Mouse (Mus musculus): ENCODE data around the gene Mthfd1l. TPM values are rescaled to one million over a fixed set of nuclear protein-coding genes. Genes with fewer than 3 reads are reported as not detected.

Gene Mthfd1l
- total and polyA plus RNA-seq, 2 experiments from 2014 or later = 2.8 to 3.0 TPM

- ATAC-seq (ENCODE audit: insufficient read depth, low read depth) (no peak), DNase-seq (ENCODE audit: low spot score) (no peak)
- 79% methylated on average over 8 of the region's 8 CpGs for WGBS
- H3K36me3 ChIP-seq (replicated peaks; ENCODE audit: control insufficient read depth, insufficient read depth, low read length) = no peaks in the 10 kb centered on the region
- no peaks in the 10 kb centered on the region for H3K9me3 ChIP-seq (replicated peaks; ENCODE audit: control insufficient read depth, low read length)
- H3K27ac ChIP-seq (ENCODE audit: low read depth) = 0 out of 2 replicates have a peak overlapping the region, but pooled peaks have one; percentile 22
- H3K4me2 ChIP-seq (ENCODE audit: low read depth, low read length) = no peak overlapping the region
- H3K9ac ChIP-seq (replicated peaks; ENCODE audit: low read depth, low read length) = no peak overlapping the region
- no peak overlapping the region for H3K4me3 ChIP-seq (ENCODE audit: low read depth, low read length)
- 0 out of 2 replicates have a peak, but pooled peaks cover 3% of the 10 kb centered on the region for H3K4me1 ChIP-seq (ENCODE audit: control insufficient read depth, insufficient read depth)
- no peak for TF ChIP-seq EP300 (IDR thresholded peaks at IDR 0.05; ENCODE audit: low read depth)
- TF ChIP-seq CTCF (IDR thresholded peaks at IDR 0.05; ENCODE audit: low read depth) = no peak
- H3K27me3 ChIP-seq (ENCODE audit: control insufficient read depth, insufficient read depth, low read length) = no peaks in the 10 kb centered on the region
Measured at GRCm38 (mm10) chr10:4129461-4129860, 156.5 kb downstream of the Mthfd1l start.

- Histone ChIP-seq H3K9ac (replicated peaks; ENCODE audit: low read depth, low read length) (no peak overlapping the region), H3K36me3 (replicated peaks; ENCODE audit: control insufficient read depth, insufficient read depth, low read length) (no peaks in the 10 kb centered on the region), H3K27me3 (ENCODE audit: control insufficient read depth, insufficient read depth, low read length) (no peaks in the 10 kb centered on the region), H3K4me1 (ENCODE audit: control insufficient read depth, insufficient read depth) (0 out of 2 replicates have a peak, but pooled peaks cover 3% of the 10 kb centered on the region), H3K27ac (ENCODE audit: low read depth) (no peak overlapping the region), H3K4me2 (ENCODE audit: low read depth, low read length) (no peak overlapping the region), H3K4me3 (ENCODE audit: low read depth, low read length) (no peak overlapping the region), H3K9me3 (replicated peaks; ENCODE audit: control insufficient read depth, low read length) (no peaks in the 10 kb centered on the region)
- no peak for DNase-seq (ENCODE audit: low spot score)
- TF ChIP-seq CTCF (IDR thresholded peaks at IDR 0.05; ENCODE audit: low read depth) (no peak), EP300 (IDR thresholded peaks at IDR 0.05; ENCODE audit: low read depth) (no peak)
- 53% methylated on average over 11 of the region's 11 CpGs for WGBS
- no peak for ATAC-seq (ENCODE audit: insufficient read depth, low read depth)
Measured at GRCm38 (mm10) chr10:4130034-4130607, 157.2 kb downstream of the Mthfd1l start.

GRCm38 (mm10) chr10:4132735-4133134, 159.8 kb downstream of the Mthfd1l start:
- TF ChIP-seq CTCF (IDR thresholded peaks at IDR 0.05; ENCODE audit: low read depth) (no peak), EP300 (IDR thresholded peaks at IDR 0.05; ENCODE audit: low read depth) (no peak)
- H3K27ac ChIP-seq (ENCODE audit: low read depth) = no peak overlapping the region
- H3K9me3 ChIP-seq (replicated peaks; ENCODE audit: control insufficient read depth, low read length) = no peaks in the 10 kb centered on the region
- no peaks in the 10 kb centered on the region for H3K36me3 ChIP-seq (replicated peaks; ENCODE audit: control insufficient read depth, insufficient read depth, low read length)
- peak; percentile 60 for ATAC-seq (ENCODE audit: insufficient read depth, low read depth)
- H3K27me3 ChIP-seq (ENCODE audit: control insufficient read depth, insufficient read depth, low read length) = no peaks in the 10 kb centered on the region
- 0 out of 2 replicates have a peak, but pooled peaks cover 3% of the 10 kb centered on the region for H3K4me1 ChIP-seq (ENCODE audit: control insufficient read depth, insufficient read depth)
- H3K4me3 ChIP-seq (ENCODE audit: low read depth, low read length) = no peak overlapping the region
- peak; percentile 44 for DNase-seq (ENCODE audit: low spot score)
- WGBS = 30% methylated on average over 7 of the region's 7 CpGs
- no peak overlapping the region for H3K4me2 ChIP-seq (ENCODE audit: low read depth, low read length)
- H3K9ac ChIP-seq (replicated peaks; ENCODE audit: low read depth, low read length) = no peak overlapping the region

- DNase-seq (ENCODE audit: low spot score) (no peak), ATAC-seq (ENCODE audit: insufficient read depth, low read depth) (no peak)
- H3K4me2 ChIP-seq (ENCODE audit: low read depth, low read length) = no peak overlapping the region
- H3K27ac ChIP-seq (ENCODE audit: low read depth) = no peak overlapping the region
- H3K27me3 ChIP-seq (ENCODE audit: control insufficient read depth, insufficient read depth, low read length) = no peaks in the 10 kb centered on the region
- H3K4me1 ChIP-seq (ENCODE audit: control insufficient read depth, insufficient read depth) = 0 out of 2 replicates have a peak, but pooled peaks cover 1% of the 10 kb centered on the region
- no peak overlapping the region for H3K9ac ChIP-seq (replicated peaks; ENCODE audit: low read depth, low read length)
- WGBS = 90% methylated on average over 5 of the region's 5 CpGs
- TF ChIP-seq EP300 (IDR thresholded peaks at IDR 0.05; ENCODE audit: low read depth) (no peak), CTCF (IDR thresholded peaks at IDR 0.05; ENCODE audit: low read depth) (no peak)
- no peak overlapping the region for H3K4me3 ChIP-seq (ENCODE audit: low read depth, low read length)
- no peaks in the 10 kb centered on the region for H3K36me3 ChIP-seq (replicated peaks; ENCODE audit: control insufficient read depth, insufficient read depth, low read length)
- no peaks in the 10 kb centered on the region for H3K9me3 ChIP-seq (replicated peaks; ENCODE audit: control insufficient read depth, low read length)
Measured at GRCm38 (mm10) chr10:4135100-4135764, 162.3 kb downstream of the Mthfd1l start.

- H3K9me3 ChIP-seq (replicated peaks; ENCODE audit: control insufficient read depth, low read length) = no peaks in the 10 kb centered on the region
- H3K27ac ChIP-seq (ENCODE audit: low read depth) = no peak overlapping the region
- DNase-seq (ENCODE audit: low spot score) (no peak), ATAC-seq (ENCODE audit: insufficient read depth, low read depth) (no peak)
- H3K4me2 ChIP-seq (ENCODE audit: low read depth, low read length) = no peak overlapping the region
- H3K4me3 ChIP-seq (ENCODE audit: low read depth, low read length) = no peak overlapping the region
- H3K36me3 ChIP-seq (replicated peaks; ENCODE audit: control insufficient read depth, insufficient read depth, low read length) = no peaks in the 10 kb centered on the region
- no peak for TF ChIP-seq CTCF (IDR thresholded peaks at IDR 0.05; ENCODE audit: low read depth)
- TF ChIP-seq EP300 (IDR thresholded peaks at IDR 0.05; ENCODE audit: low read depth) = no peak
- no peak overlapping the region for H3K9ac ChIP-seq (replicated peaks; ENCODE audit: low read depth, low read length)
- H3K27me3 ChIP-seq (ENCODE audit: control insufficient read depth, insufficient read depth, low read length) = no peaks in the 10 kb centered on the region
- no peaks in the 10 kb centered on the region for H3K4me1 ChIP-seq (ENCODE audit: control insufficient read depth, insufficient read depth)
- 82% methylated on average over 3 of the region's 3 CpGs for WGBS
Measured at GRCm38 (mm10) chr10:4139531-4139930, 166.6 kb downstream of the Mthfd1l start.
